Mouse (Mus musculus): Measurements from ENCODE around the gene Agps. TPM values are rescaled to one million over a fixed set of nuclear protein-coding genes. Genes with fewer than 3 reads are reported as not detected.
"Not testable (repeated sequence)": the region's sequence is repeated elsewhere in the genome, so short reads cannot be mapped to it uniquely, and the experiment has no call there.

Agps gene
- polyA plus RNA-seq, 1 experiment: 3.2 TPM

- Histone ChIP-seq H3K4me3 (ENCODE audit: low read depth, low read length) (no peak overlapping the region), H3K4me1 (ENCODE audit: control insufficient read depth, insufficient read depth, insufficient read length, low read length) (no peaks in the 10 kb centered on the region), H3K27ac (ENCODE audit: insufficient read depth, low read depth, low read length) (no peak overlapping the region), H3K36me3 (ENCODE audit: control insufficient read depth, insufficient read depth, low read length) (peaks cover 20% of the 10 kb centered on the region), H3K27me3 (ENCODE audit: control insufficient read depth, insufficient read depth, low read length) (no peaks in the 10 kb centered on the region)
- TF ChIP-seq POLR2A (IDR thresholded peaks at IDR 0.05; ENCODE audit: low read depth, low read length): no peak
- 81% methylated on average over 5 of the region's 5 CpGs for WGBS
Observed at GRCm38 (mm10) chr2:75926061-75926460, 94.1 kb downstream of the Agps start.

- Histone ChIP-seq H3K36me3 (ENCODE audit: control insufficient read depth, insufficient read depth, low read length) (peaks cover 20% of the 10 kb centered on the region), H3K27me3 (ENCODE audit: control insufficient read depth, insufficient read depth, low read length) (no peaks in the 10 kb centered on the region), H3K27ac (ENCODE audit: insufficient read depth, low read depth, low read length) (no peak overlapping the region), H3K4me1 (ENCODE audit: control insufficient read depth, insufficient read depth, insufficient read length, low read length) (no peaks in the 10 kb centered on the region), H3K4me3 (ENCODE audit: low read depth, low read length) (no peak overlapping the region)
- WGBS: 90% methylated on average over 3 of the region's 3 CpGs
- TF ChIP-seq POLR2A (IDR thresholded peaks at IDR 0.05; ENCODE audit: low read depth, low read length): no peak
- TF ChIP-seq CTCF (IDR thresholded peaks at IDR 0.05; ENCODE audit: extremely low read depth, insufficient read length, insufficient replicate concordance, low read depth, low read length): no peak
Observed at GRCm38 (mm10) chr2:75928011-75928410, 96.0 kb downstream of the Agps start.

GRCm38 (mm10) chr2:75929141-75929540, 97.2 kb downstream of the Agps start:
- WGBS: 93% methylated on average over 2 of the region's 2 CpGs
- no peak for TF ChIP-seq POLR2A (IDR thresholded peaks at IDR 0.05; ENCODE audit: low read depth, low read length)
- TF ChIP-seq CTCF (IDR thresholded peaks at IDR 0.05; ENCODE audit: extremely low read depth, insufficient read length, insufficient replicate concordance, low read depth, low read length): no peak
- Histone ChIP-seq H3K27ac (ENCODE audit: insufficient read depth, low read depth, low read length) (no peak overlapping the region), H3K4me1 (ENCODE audit: control insufficient read depth, insufficient read depth, insufficient read length, low read length) (no peaks in the 10 kb centered on the region), H3K36me3 (ENCODE audit: control insufficient read depth, insufficient read depth, low read length) (peaks cover 16% of the 10 kb centered on the region), H3K27me3 (ENCODE audit: control insufficient read depth, insufficient read depth, low read length) (no peaks in the 10 kb centered on the region), H3K4me3 (ENCODE audit: low read depth, low read length) (no peak overlapping the region)

GRCm38 (mm10) chr2:75929786-75930444, 97.9 kb downstream of the Agps start:
- peaks cover 16% of the 10 kb centered on the region for H3K36me3 ChIP-seq (ENCODE audit: control insufficient read depth, insufficient read depth, low read length)
- TF ChIP-seq CTCF (IDR thresholded peaks at IDR 0.05; ENCODE audit: extremely low read depth, insufficient read length, insufficient replicate concordance, low read depth, low read length) (no peak), POLR2A (IDR thresholded peaks at IDR 0.05; ENCODE audit: low read depth, low read length) (no peak)
- H3K4me1 ChIP-seq (ENCODE audit: control insufficient read depth, insufficient read depth, insufficient read length, low read length): no peaks in the 10 kb centered on the region
- no peak overlapping the region for H3K4me3 ChIP-seq (ENCODE audit: low read depth, low read length)
- 86% methylated on average over 6 of the region's 6 CpGs for WGBS
- no peaks in the 10 kb centered on the region for H3K27me3 ChIP-seq (ENCODE audit: control insufficient read depth, insufficient read depth, low read length)
- no peak overlapping the region for H3K27ac ChIP-seq (ENCODE audit: insufficient read depth, low read depth, low read length)

- H3K4me3 ChIP-seq (ENCODE audit: low read depth, low read length): no peak overlapping the region
- peaks cover 13% of the 10 kb centered on the region for H3K36me3 ChIP-seq (ENCODE audit: control insufficient read depth, insufficient read depth, low read length)
- H3K27me3 ChIP-seq (ENCODE audit: control insufficient read depth, insufficient read depth, low read length): no peaks in the 10 kb centered on the region
- WGBS: 94% methylated on average over 2 of the region's 2 CpGs
- no peaks in the 10 kb centered on the region for H3K4me1 ChIP-seq (ENCODE audit: control insufficient read depth, insufficient read depth, insufficient read length, low read length)
- H3K27ac ChIP-seq (ENCODE audit: insufficient read depth, low read depth, low read length): no peak overlapping the region
- no peak for TF ChIP-seq POLR2A (IDR thresholded peaks at IDR 0.05; ENCODE audit: low read depth, low read length)
- TF ChIP-seq CTCF (IDR thresholded peaks at IDR 0.05; ENCODE audit: extremely low read depth, insufficient read length, insufficient replicate concordance, low read depth, low read length): no peak
Observed at GRCm38 (mm10) chr2:75930941-75931340, 99.0 kb downstream of the Agps start.

GRCm38 (mm10) chr2:75933541-75933940, 101.6 kb downstream of the Agps start:
- Histone ChIP-seq H3K4me1 (ENCODE audit: control insufficient read depth, insufficient read depth, insufficient read length, low read length) (0 out of 2 replicates have a peak, but pooled peaks cover 1% of the 10 kb centered on the region), H3K36me3 (ENCODE audit: control insufficient read depth, insufficient read depth, low read length) (peaks cover 2% of the 10 kb centered on the region), H3K27me3 (ENCODE audit: control insufficient read depth, insufficient read depth, low read length) (no peaks in the 10 kb centered on the region), H3K27ac (ENCODE audit: insufficient read depth, low read depth, low read length) (no peak overlapping the region), H3K4me3 (ENCODE audit: low read depth, low read length) (no peak overlapping the region)
- 34% methylated on average over 7 of the region's 7 CpGs for WGBS
- TF ChIP-seq POLR2A (IDR thresholded peaks at IDR 0.05; ENCODE audit: low read depth, low read length) (no peak), CTCF (IDR thresholded peaks at IDR 0.05; ENCODE audit: extremely low read depth, insufficient read length, insufficient replicate concordance, low read depth, low read length) (no peak)

GRCm38 (mm10) chr2:75936685-75937084, 104.7 kb downstream of the Agps start:
- H3K27ac ChIP-seq (ENCODE audit: insufficient read depth, low read depth, low read length); H3K27me3 ChIP-seq (ENCODE audit: control insufficient read depth, insufficient read depth, low read length); H3K4me3 ChIP-seq (ENCODE audit: low read depth, low read length); H3K4me1 ChIP-seq (ENCODE audit: control insufficient read depth, insufficient read depth, insufficient read length, low read length); H3K36me3 ChIP-seq (ENCODE audit: control insufficient read depth, insufficient read depth, low read length): not testable (repeated sequence)
- WGBS: 94% methylated on average over 2 of the region's 2 CpGs

GRCm38 (mm10) chr2:75937520-75938116, 105.6 kb downstream of the Agps start:
- peak overlapping the region; percentile 62 for H3K4me3 ChIP-seq (ENCODE audit: low read depth, low read length)
- whole genome bisulfite sequencing: 73% methylated on average over 17 of the region's 17 CpGs

More at GRCm38 (mm10) chr2:75937520-75938116, 105.6 kb downstream of the Agps start:
- not testable (repeated sequence) for H3K27ac ChIP-seq (ENCODE audit: insufficient read depth, low read depth, low read length); H3K4me1 ChIP-seq (ENCODE audit: control insufficient read depth, insufficient read depth, insufficient read length, low read length); H3K27me3 ChIP-seq (ENCODE audit: control insufficient read depth, insufficient read depth, low read length); H3K36me3 ChIP-seq (ENCODE audit: control insufficient read depth, insufficient read depth, low read length)
